Mouse (Mus musculus) midbrain, embryonic 11.5 days (tissue): ENCODE data around the gene Olfr495. TPM values are rescaled to one million over a fixed set of nuclear protein-coding genes. Genes with fewer than 3 reads are reported as not detected.

Source experiments
- ATAC-seq: fragments of 200-750 bp; cut with Nextera tagmentation; 2 replicates; pipeline ENCODE4 v1.8.0; 2017; ENCODE audit warnings: moderate TSS enrichment, moderate library complexity; ENCODE audit not compliant: low FRiP score
- DNase-seq: peaks from one replicate; pipeline ENCODE4 v3.0.0; 2015; ENCODE audit warnings: low spot score; ENCODE audit errors: missing footprints
- H3K27ac ChIP-seq: fragments of 300-500 bp; sonication (generic); 2 replicates; pipeline ENCODE4 v1.5.1; 2014; ENCODE audit warnings: low read depth, low read length
- H3K27me3 ChIP-seq: fragments of 300-500 bp; sonication (generic); 2 replicates; pipeline ENCODE4 v1.6.1; 2014; ENCODE audit warnings: mild to moderate bottlenecking, low read length, moderate library complexity, mixed read lengths; ENCODE audit not compliant: control insufficient read depth, insufficient read depth
- H3K36me3 ChIP-seq: fragments of 300-500 bp; sonication (generic); 2 replicates; pipeline ENCODE4 v1.6.1; 2014; ENCODE audit warnings: mild to moderate bottlenecking, low read length, moderate library complexity, mixed read lengths; ENCODE audit not compliant: control insufficient read depth, insufficient read depth
- H3K4me1 ChIP-seq: fragments of 300-500 bp; sonication (generic); 2 replicates; pipeline ENCODE4 v1.6.1; 2014; ENCODE audit warnings: low read length; ENCODE audit not compliant: control insufficient read depth, insufficient read depth
- H3K4me2 ChIP-seq: fragments of 300-500 bp; sonication (generic); 2 replicates; pipeline ENCODE4 v1.6.1; 2014; ENCODE audit warnings: mild to moderate bottlenecking, moderate library complexity
- H3K4me3 ChIP-seq: fragments of 300-500 bp; sonication (generic); 2 replicates; pipeline ENCODE4 v1.5.1; 2014; ENCODE audit warnings: low read depth, low read length
- H3K9ac ChIP-seq: fragments of 300-500 bp; sonication (generic); 2 replicates; pipeline ENCODE4 v1.6.1; 2014; ENCODE audit warnings: low read length
- H3K9me3 ChIP-seq: fragments of 300-500 bp; sonication (generic); 2 replicates; pipeline ENCODE4 v1.6.1; 2016; ENCODE audit warnings: low read length; ENCODE audit not compliant: control insufficient read depth
- WGBS: fragments of 180-500 bp; shearing (Covaris S2); extraction: QIAGEN DNeasy Blood & Tissue Kit; methylation state at CpG from one replicate; pipeline ENCODE4 v1.1.7; 2014; 5-methylcytosine and 5-hydroxymethylcytosine counted together
- polyA plus RNA-seq: library from polyadenylated mRNA; unstranded; fragments of >200 nt; fragmentation: Nextera tagmentation; extraction: Ambion mirVana; gene quantifications from 2 replicates; pipeline ENCODE4 v1.2.1, GENCODE M21; 2014

Gene Olfr495
- polyA plus RNA-seq: not detected in 2 replicates

- DNase-seq (no peak), ATAC-seq (no peak)
- H3K4me1 ChIP-seq: no peaks in the 10 kb centered on the region
- 71% methylated on average over 1 of the region's 1 CpGs for WGBS
- H3K9me3 ChIP-seq: no peaks in the 10 kb centered on the region
- no peaks in the 10 kb centered on the region for H3K36me3 ChIP-seq
- no peak within 1 kb of the TSS for H3K9ac ChIP-seq
- H3K27ac ChIP-seq: no peak within 1 kb of the TSS
- no peak within 1 kb of the TSS for H3K4me2 ChIP-seq
- no peak within 1 kb of the TSS for H3K4me3 ChIP-seq
- H3K27me3 ChIP-seq: no peaks in the 10 kb centered on the region
Observed at GRCm38 (mm10) chr7:108392867-108393266, at the start of gene Olfr495. TSS of gene Olfr495 (plus strand) at chr7:108393167.

GRCm38 (mm10) chr7:108346879-108347278 is 46.1 kb upstream of the Olfr495 start, which contains the start of gene Olfr493:
TSS of gene Olfr493 (minus strand) at chr7:108346979.
- no peak for DNase-seq
- Histone ChIP-seq H3K27ac (no peak within 1 kb of the TSS), H3K4me3 (no peak within 1 kb of the TSS), H3K36me3 (no peaks in the 10 kb centered on the region), H3K4me2 (no peak within 1 kb of the TSS), H3K27me3 (no peaks in the 10 kb centered on the region), H3K9me3 (no peaks in the 10 kb centered on the region), H3K4me1 (no peaks in the 10 kb centered on the region), H3K9ac (no peak within 1 kb of the TSS)
- no peak for ATAC-seq
- WGBS: 77% methylated on average over 1 of the region's 1 CpGs

GRCm38 (mm10) chr7:108365035-108365434 is 27.9 kb upstream of the Olfr495 start, which contains the start of gene Olfr494:
TSS of gene Olfr494 (plus strand) at chr7:108365335.
- no peaks in the 10 kb centered on the region for H3K4me1 ChIP-seq
- H3K9ac ChIP-seq: no peak within 1 kb of the TSS
- DNase-seq (no peak), ATAC-seq (no peak)
- H3K4me2 ChIP-seq: no peak within 1 kb of the TSS
- no peaks in the 10 kb centered on the region for H3K9me3 ChIP-seq
- no peaks in the 10 kb centered on the region for H3K27me3 ChIP-seq
- no peak within 1 kb of the TSS for H3K27ac ChIP-seq
- H3K4me3 ChIP-seq: no peak within 1 kb of the TSS
- 79% methylated on average over 3 of the region's 3 CpGs for WGBS
- H3K36me3 ChIP-seq: no peaks in the 10 kb centered on the region

- Histone ChIP-seq H3K36me3 (no peaks in the 10 kb centered on the region), H3K4me2 (no peak within 1 kb of the TSS), H3K4me3 (no peak within 1 kb of the TSS), H3K4me1 (no peaks in the 10 kb centered on the region), H3K27ac (no peak within 1 kb of the TSS), H3K9me3 (no peaks in the 10 kb centered on the region), H3K27me3 (no peaks in the 10 kb centered on the region), H3K9ac (no peak within 1 kb of the TSS)
- DNase-seq: no peak
- 81% methylated on average over 2 of the region's 2 CpGs for WGBS
- no peak for ATAC-seq
Observed at GRCm38 (mm10) chr7:108420121-108420520, 27.2 kb downstream of the Olfr495 start, which contains the start of gene Olfr497. TSS of gene Olfr497 (plus strand) at chr7:108420421.

Other genes with a start within 250 kb of the Olfr495 start
- gene Olfr485, start 233.3 kb upstream of the Olfr495 start, polyA plus RNA-seq: not detected in 2 replicates
- not detected in 2 replicates for gene Olfr486, start 220.4 kb upstream of the Olfr495 start, polyA plus RNA-seq
- gene Olfr487, start 178.5 kb upstream of the Olfr495 start, polyA plus RNA-seq: not detected in 2 replicates
- gene Olfr488, start 134.8 kb upstream of the Olfr495 start, polyA plus RNA-seq: not detected in 2 replicates
- not detected in 2 replicates for gene Olfr490, start 104.2 kb upstream of the Olfr495 start, polyA plus RNA-seq
- gene Olfr491, start 79.7 kb upstream of the Olfr495 start, polyA plus RNA-seq: not detected in 2 replicates
- gene Olfr492, start 69.5 kb upstream of the Olfr495 start, polyA plus RNA-seq: not detected in 2 replicates
- not detected in 2 replicates for gene Olfr493, start 46.2 kb upstream of the Olfr495 start, polyA plus RNA-seq
- not detected in 2 replicates for gene Olfr494, start 27.8 kb upstream of the Olfr495 start, polyA plus RNA-seq
- not detected in 2 replicates for gene Olfr497, start 27.3 kb downstream of the Olfr495 start, polyA plus RNA-seq
- not detected in 2 replicates for gene Olfr498, start 72.2 kb downstream of the Olfr495 start, polyA plus RNA-seq
- not detected in 2 replicates for gene Olfr502, start 131.9 kb downstream of the Olfr495 start, polyA plus RNA-seq
- not detected in 2 replicates for gene Olfr503, start 151.4 kb downstream of the Olfr495 start, polyA plus RNA-seq
- gene Olfr504, start 172.6 kb downstream of the Olfr495 start, polyA plus RNA-seq: not detected in 2 replicates
- not detected in 2 replicates for gene Olfr506, start 217.6 kb downstream of the Olfr495 start, polyA plus RNA-seq
- not detected in 2 replicates for gene Olfr507, start 228.6 kb downstream of the Olfr495 start, polyA plus RNA-seq
- not detected in 2 replicates for gene Olfr508, start 236.8 kb downstream of the Olfr495 start, polyA plus RNA-seq